Mouse (Mus musculus) monocyte, adult 59 days (primary cell): ENCODE measurements around the gene E2f7. TPM values are rescaled to one million over a fixed set of nuclear protein-coding genes. Genes with fewer than 3 reads are reported as not detected.

Source experiments
- total RNA-seq, 2 experiments: library from RNA; stranded (reverse); gene quantifications; one replicate each; pipeline ENCODE4 v1.2.4; 2023

Gene E2f7
- 1 to 10 TPM in 1 of 2 experiments, under 1 TPM in 1; 0.13 to 1.3 TPM for total RNA-seq

DNA sequence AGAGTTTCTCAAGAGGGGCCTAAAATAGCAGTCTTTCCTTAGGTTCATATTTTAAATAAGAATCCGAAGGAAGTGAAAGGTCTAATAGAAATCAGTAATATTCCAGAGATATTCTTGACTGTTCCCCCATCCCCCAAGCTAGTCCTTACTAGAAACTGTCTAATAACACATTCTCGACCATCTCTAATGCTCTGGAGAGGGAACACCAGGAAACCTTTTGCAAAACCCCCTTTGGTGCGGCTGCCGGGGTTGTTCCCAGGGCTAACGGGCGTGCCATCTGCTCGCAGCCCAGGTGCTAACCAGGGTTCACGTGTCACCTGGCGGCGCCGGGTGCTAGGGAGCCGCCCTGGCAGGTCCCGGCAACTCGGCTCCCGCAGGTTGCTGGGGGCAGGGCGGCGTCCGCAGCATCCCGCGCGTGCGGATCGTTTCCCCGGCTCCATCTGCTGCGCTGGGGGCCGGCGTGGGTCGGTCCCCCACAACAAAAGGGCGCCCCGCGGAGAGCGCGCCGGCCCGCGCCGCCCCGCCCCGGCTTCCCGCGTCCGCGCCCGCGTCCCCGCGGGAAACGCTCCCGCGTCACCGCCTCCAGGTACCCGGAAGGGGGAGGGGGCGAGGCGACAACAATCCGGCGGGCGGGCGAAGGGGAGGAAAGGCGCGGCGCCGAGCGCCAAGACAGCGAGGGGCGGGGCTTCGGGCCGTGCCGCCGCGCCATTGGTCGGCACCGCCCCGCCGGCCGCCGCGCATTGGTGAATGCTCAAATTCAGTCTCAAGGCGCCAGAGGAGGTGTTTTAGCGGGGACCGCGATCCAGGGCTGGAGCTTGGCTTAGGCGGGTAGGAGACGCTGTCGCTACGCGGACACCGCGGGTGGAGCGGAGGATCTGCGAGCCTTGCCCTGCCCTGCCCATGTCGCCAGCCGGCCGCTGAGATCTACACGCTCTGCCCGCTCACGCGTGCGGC, at the start of gene E2f7:
Gene E2f7, plus strand, starts transcription at position 754 of the 954 bp plus-strand sequence.

Other genes starting within 250 kb of the E2f7 start
- gene Csrp2, start 174.3 kb downstream of the E2f7 start, total RNA-seq = 10 to 100 TPM; 16.9 to 22.0 TPM